Mouse (Mus musculus): Measurements from ENCODE around the gene Bpifb1.
"Not testable (repeated sequence)": the region's sequence is repeated elsewhere in the genome, so short reads cannot be mapped to it uniquely, and the experiment has no call there.

Bpifb1 gene

GRCm38 (mm10) chr2:154190546-154191258 is at the start of gene Bpifb1:
Gene Bpifb1, plus strand, starts transcription at chr2:154190818.
- peak in 1 of 2 experiments; percentile 52 for DNase-seq (ENCODE audit: low spot score in 2 of 2)

- no peak for DNase-seq (ENCODE audit: low spot score in 2 of 2)
These were observed 48.0 kb upstream of the Bpifb1 start, which contains the start of gene Bpifa1 for GRCm38 (mm10) chr2:154142580-154142979. Gene Bpifa1, plus strand, starts transcription at chr2:154142880.

- DNase-seq (ENCODE audit: low spot score in 2 of 2), result peak in 1 of 2 experiments; percentile 54
These were observed 46.9 kb upstream of the Bpifb1 start for GRCm38 (mm10) chr2:154143735-154144134.

- DNase-seq (ENCODE audit: low spot score in 2 of 2), result peak in 1 of 2 experiments; percentile 26
These were observed 43.1 kb upstream of the Bpifb1 start for GRCm38 (mm10) chr2:154147496-154147895.

DNA sequence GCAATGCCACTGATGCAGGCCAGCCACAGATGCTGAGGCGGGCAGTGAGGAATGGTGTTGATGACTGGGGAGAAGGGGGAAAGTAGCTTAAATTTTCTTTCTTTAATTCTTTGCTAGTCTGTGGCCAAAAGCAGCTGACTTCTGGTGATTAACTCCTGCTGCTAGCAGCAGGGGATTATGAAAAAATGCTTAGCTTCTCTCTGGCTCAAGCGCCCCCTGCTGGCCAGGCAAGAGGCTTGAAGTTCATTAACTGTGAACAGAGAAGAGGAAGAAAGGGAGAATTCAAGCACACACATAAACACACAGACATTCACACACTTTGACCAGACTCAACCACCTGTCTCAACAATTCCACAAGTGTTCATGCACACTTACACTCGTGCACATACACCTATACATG is 32.2 kb upstream of the Bpifb1 start:
- DNase-seq (ENCODE audit: low spot score in 2 of 2), result peak in 1 of 2 experiments; percentile 60

- peak in 1 of 2 experiments; percentile 33 for DNase-seq (ENCODE audit: low spot score in 2 of 2)
These were observed 28.3 kb upstream of the Bpifb1 start, which contains the start of gene Bpifa5 for GRCm38 (mm10) chr2:154162307-154162706. Gene Bpifa5, plus strand, starts transcription at chr2:154162607.

- peak in 1 of 2 experiments; percentile 33 for DNase-seq (ENCODE audit: low spot score in 2 of 2)
These were observed 27.3 kb upstream of the Bpifb1 start for GRCm38 (mm10) chr2:154163306-154163705.

DNA sequence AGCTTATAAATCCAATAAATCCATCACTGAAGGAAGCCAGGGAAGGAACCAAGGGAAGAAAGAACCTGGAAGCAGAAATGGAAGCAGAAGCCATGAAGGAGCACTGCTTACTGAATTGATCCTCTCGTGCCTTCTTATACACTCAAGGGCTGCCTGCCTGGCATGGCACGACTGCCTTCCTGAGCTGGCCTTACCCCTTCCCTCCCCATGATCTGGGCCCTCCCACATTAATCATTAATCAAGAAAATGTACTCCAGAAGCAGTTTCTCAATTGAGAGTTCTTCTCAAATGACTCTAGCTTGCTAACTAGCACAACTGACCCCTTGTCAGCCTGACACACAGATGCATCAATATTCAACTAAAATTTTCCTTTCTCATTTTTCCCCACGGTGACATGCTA is 21.4 kb upstream of the Bpifb1 start:
- DNase-seq (ENCODE audit: low spot score in 2 of 2), result peak in 1 of 2 experiments; percentile 34

DNA sequence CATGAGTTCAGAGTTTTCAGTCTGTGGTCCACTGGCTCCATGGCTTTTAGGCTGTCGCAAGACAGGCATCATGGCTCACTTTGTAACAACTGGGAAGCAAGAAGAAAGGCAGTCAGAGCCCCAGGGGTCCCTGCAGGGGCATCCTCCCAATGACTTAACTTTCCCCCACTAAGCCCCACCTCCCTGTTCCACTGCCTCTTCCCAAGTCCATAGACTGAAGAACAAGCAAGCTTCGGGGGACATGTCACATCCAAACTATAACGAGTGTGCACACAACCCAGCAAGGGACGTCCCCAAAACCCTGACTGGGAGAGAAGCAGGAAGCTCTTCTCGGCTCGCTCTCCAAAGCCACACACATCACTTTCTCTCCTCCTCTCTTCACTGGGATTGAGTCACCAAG is 19.0 kb upstream of the Bpifb1 start:
- DNase-seq (ENCODE audit: low spot score in 2 of 2), result peak in 1 of 2 experiments; percentile 51

DNA sequence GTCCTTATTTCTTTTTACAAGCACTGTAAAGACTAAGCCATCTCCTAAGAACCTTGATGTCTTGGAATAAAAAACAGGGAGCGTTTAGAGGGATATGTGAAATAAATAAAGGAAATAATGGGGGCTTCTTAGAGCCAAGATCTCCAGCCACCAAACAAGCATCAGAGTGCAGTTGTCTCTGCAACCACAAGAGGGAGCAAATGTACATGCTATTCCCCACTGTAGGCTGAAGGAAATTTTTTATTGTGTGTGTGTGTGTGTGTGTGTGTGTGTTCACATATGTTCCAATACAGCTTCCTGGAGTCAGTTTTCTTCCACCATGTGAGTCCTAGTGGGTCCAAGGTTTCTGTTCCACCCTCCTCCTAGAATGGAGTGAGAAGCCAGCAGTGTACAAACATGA is 17.3 kb upstream of the Bpifb1 start:
- peak in 1 of 2 experiments; percentile 57 for DNase-seq (ENCODE audit: low spot score in 2 of 2)

- DNase-seq (ENCODE audit: low spot score in 2 of 2), result peak in 1 of 2 experiments; percentile 17
These were observed 8.7 kb upstream of the Bpifb1 start for GRCm38 (mm10) chr2:154181900-154182299.

DNA sequence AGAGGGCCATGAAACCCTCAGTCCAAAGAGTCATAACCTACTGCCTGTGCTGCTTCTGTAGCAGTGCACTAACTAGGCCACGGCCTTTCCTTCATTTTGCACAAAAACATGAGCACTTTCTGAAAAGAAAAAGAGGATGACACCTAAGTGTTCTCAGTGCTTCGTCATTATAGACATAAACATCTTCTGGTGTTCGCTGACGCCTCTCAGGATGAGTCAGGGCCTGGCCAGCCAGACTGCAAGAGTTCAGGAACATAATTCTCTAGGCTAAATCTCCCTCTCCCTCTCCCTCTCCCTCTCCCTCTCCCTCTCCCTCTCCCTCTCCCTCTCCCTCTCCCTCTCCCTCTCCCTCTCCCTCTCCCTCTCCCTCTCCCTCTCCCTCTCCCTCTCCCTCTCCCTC is 7.6 kb upstream of the Bpifb1 start:
- not testable (repeated sequence) for DNase-seq (ENCODE audit: low spot score in 2 of 2)

- peak in 1 of 2 experiments; percentile 28 for DNase-seq (ENCODE audit: low spot score in 2 of 2)
These were observed 5.3 kb upstream of the Bpifb1 start for GRCm38 (mm10) chr2:154185319-154185718.

GRCm38 (mm10) chr2:154185748-154186147 is 4.9 kb upstream of the Bpifb1 start:
- DNase-seq (ENCODE audit: low spot score in 2 of 2), result peak in 1 of 2 experiments; percentile 48

DNA sequence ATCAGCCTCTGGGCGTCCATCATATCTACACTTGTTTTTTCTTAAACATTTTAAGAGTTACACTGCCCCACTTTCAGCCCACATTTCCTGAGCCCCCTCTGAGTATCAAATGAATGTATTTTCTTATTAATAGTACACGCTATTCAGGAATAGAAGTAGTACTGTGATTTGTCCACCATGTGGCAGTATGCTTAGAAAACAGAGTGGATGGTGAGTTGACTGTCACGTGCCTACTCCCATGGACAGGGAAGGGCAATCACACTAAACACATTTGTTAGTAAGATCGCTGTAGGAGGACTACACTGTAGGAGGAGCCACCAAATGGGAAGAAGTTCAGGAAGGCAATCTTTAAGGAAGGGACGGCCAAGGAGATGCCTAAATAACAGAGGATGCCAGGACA is 3.1 kb upstream of the Bpifb1 start:
- DNase-seq (ENCODE audit: low spot score in 2 of 2), result no peak

- DNase-seq (ENCODE audit: low spot score in 2 of 2), result peak in 1 of 2 experiments; percentile 40
These were observed 662 bp upstream of the Bpifb1 start for GRCm38 (mm10) chr2:154189877-154190434.

- DNase-seq (ENCODE audit: low spot score in 2 of 2), result no peak
These were observed 1.5 kb downstream of the Bpifb1 start for GRCm38 (mm10) chr2:154192141-154192540.

- peak in 1 of 2 experiments; percentile 9 for DNase-seq (ENCODE audit: low spot score in 2 of 2)
These were observed 2.5 kb downstream of the Bpifb1 start for GRCm38 (mm10) chr2:154193071-154193470.

DNA sequence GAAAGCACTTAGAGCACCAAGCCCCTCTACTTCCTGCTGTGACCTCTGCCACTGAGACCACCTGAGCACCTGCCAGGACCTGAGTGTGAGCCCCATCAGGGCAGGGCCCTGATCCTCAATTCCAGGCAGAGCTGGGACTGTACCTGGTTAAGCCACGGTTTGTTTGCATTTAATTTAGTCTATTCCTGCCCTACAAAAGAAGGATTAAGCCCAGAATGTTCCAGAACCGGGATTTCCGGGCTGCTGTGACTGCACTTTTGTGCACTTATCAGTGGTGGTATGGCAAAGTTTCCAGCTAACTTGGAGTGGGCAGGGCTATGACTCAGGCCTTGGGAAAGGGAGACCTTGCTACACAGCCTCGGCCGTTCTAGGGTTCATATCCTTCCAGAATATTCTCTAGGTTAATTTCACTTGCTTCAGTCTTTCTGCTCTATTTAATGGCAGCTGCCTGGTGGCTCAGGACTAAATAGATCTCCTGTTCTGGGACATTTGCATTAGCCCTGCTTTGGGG is 3.4 kb downstream of the Bpifb1 start:
- DNase-seq (ENCODE audit: low spot score in 2 of 2), result peak in 1 of 2 experiments; percentile 44

GRCm38 (mm10) chr2:154197036-154197435 is 6.4 kb downstream of the Bpifb1 start:
- DNase-seq (ENCODE audit: low spot score in 2 of 2), result peak in 1 of 2 experiments; percentile 52

- no peak for DNase-seq (ENCODE audit: low spot score in 2 of 2)
These were observed 14.0 kb downstream of the Bpifb1 start for GRCm38 (mm10) chr2:154204630-154205029.

- no peak for DNase-seq (ENCODE audit: low spot score in 2 of 2)
These were observed 16.3 kb downstream of the Bpifb1 start for GRCm38 (mm10) chr2:154206908-154207307.

GRCm38 (mm10) chr2:154209112-154209511 is 18.5 kb downstream of the Bpifb1 start:
- DNase-seq (ENCODE audit: low spot score in 2 of 2), result no peak

All from urinary bladder, postnatal 4 days (tissue).